Mouse (Mus musculus): Measurements from ENCODE around the gene Hnrnpu.
"Not testable (repeated sequence)": the region's sequence is repeated elsewhere in the genome, so short reads cannot be mapped to it uniquely, and the experiment has no call there.

- TF ChIP-seq CTCF, POLR2A (IDR thresholded peaks at IDR 0.05; ENCODE audit: extremely low read depth, insufficient read depth, low read length): not testable (repeated sequence)
Measured at GRCm38 (mm10) chr1:178301261-178301660, 36.3 kb downstream of the Hnrnpu start.
